Mouse (Mus musculus): ENCODE measurements at regions not wholly inside any gene's neighbourhood (a gene's known extent, or its start where the extent isn't known, plus 50 kb on each side); places are given as distances from the start of the nearest gene placed in this dataset.

GRCm38 (mm10) chr7:95736716-95737115 is 434.3 kb upstream of the Tenm4 start:
- no peaks in the 10 kb centered on the region for H3K27me3 ChIP-seq (ENCODE audit: control insufficient read depth in 1 of 2, insufficient read depth in 2 of 2, low read length in 2 of 2)
- H3K9ac ChIP-seq (ENCODE audit: control insufficient read depth, low read depth, low read length, poor library complexity, severe bottlenecking) = no peak overlapping the region
- H3K4me3 ChIP-seq (ENCODE audit: control insufficient read depth in 1 of 2, insufficient read depth in 1 of 2, low read depth in 2 of 2, low read length in 2 of 2) = no peak overlapping the region
- H3K9me3 ChIP-seq (replicated peaks; ENCODE audit: insufficient read depth, low read length) = no peaks in the 10 kb centered on the region
- no peak for DNase-seq (ENCODE audit: low read depth, low spot score)
- TF ChIP-seq POLR2A (IDR thresholded peaks at IDR 0.05; ENCODE audit: control insufficient read depth in 1 of 2, insufficient read depth in 1 of 2, low read depth in 1 of 2, low read length in 2 of 2, poor library complexity in 1 of 2) (no peak), TAL1 (IDR thresholded peaks at IDR 0.05; ENCODE audit: low read length) (no peak), ZKSCAN1 (IDR thresholded peaks at IDR 0.05; ENCODE audit: low read depth, low read length) (no peak), HCFC1 (IDR thresholded peaks at IDR 0.05; ENCODE audit: low read depth, low read length) (no peak), MXI1 (IDR thresholded peaks at IDR 0.05; ENCODE audit: low read depth, low read length) (no peak), ZNF384 (IDR thresholded peaks at IDR 0.05; ENCODE audit: low read depth, low read length) (no peak), CTCF (IDR thresholded peaks at IDR 0.05 in 2 of 3, conservative IDR thresholded peaks at IDR 0.05 in 1 of 3; ENCODE audit: control insufficient read depth in 1 of 3, insufficient read depth in 1 of 3, low read depth in 2 of 3, low read length in 3 of 3, poor library complexity in 1 of 3, severe bottlenecking in 1 of 3) (no peak), NELFE (IDR thresholded peaks at IDR 0.05; ENCODE audit: low read depth, low read length) (no peak), CHD2 (IDR thresholded peaks at IDR 0.05; ENCODE audit: low read length) (no peak), MAZ (IDR thresholded peaks at IDR 0.05; ENCODE audit: low read depth, low read length) (no peak)
- H3K36me3 ChIP-seq (ENCODE audit: control insufficient read depth in 1 of 2, insufficient read depth in 2 of 2, low read length in 2 of 2) = no peaks in the 10 kb centered on the region
- H3K4me1 ChIP-seq (ENCODE audit: control insufficient read depth in 1 of 2, insufficient read depth in 2 of 2, low read length in 2 of 2) = no peaks in the 10 kb centered on the region
- no peak overlapping the region for H3K27ac ChIP-seq (ENCODE audit: control insufficient read depth, low read depth, low read length)
- no peaks in the 10 kb centered on the region for H3K79me2 ChIP-seq (ENCODE audit: control insufficient read depth, insufficient read depth, low read length, poor library complexity)

DNA sequence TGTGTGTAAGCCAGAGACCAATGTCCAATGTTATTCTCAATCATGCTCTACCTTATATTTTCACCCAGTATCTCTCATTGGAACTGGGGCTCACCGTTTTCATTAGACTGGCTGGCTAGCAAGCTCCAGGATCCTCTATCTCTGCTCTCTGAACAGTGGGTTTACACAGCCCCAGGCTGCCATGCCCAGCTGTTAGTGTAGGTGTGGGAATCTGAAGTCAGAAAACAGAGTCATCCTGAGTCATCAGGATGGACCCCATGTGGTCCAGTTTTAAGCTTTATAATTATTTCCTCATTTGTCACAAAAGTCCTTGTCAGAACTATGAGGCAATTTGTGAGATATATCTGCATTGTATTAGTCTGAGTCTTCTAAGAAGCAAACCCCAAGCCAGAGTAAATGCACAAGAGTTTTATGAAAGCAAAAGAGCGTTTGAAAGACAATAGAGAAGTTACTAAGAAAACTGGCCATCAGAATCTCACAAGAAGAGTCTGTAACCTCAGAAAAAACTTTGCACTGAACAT is 432.3 kb upstream of the Tenm4 start:
- Histone ChIP-seq H3K79me2 (ENCODE audit: control insufficient read depth, insufficient read depth, low read length, poor library complexity) (no peaks in the 10 kb centered on the region), H3K36me3 (ENCODE audit: control insufficient read depth in 1 of 2, insufficient read depth in 2 of 2, low read length in 2 of 2) (no peaks in the 10 kb centered on the region), H3K4me3 (ENCODE audit: control insufficient read depth in 1 of 2, insufficient read depth in 1 of 2, low read depth in 2 of 2, low read length in 2 of 2) (no peak overlapping the region), H3K27me3 (ENCODE audit: control insufficient read depth in 1 of 2, insufficient read depth in 2 of 2, low read length in 2 of 2) (no peaks in the 10 kb centered on the region), H3K27ac (ENCODE audit: control insufficient read depth, low read depth, low read length) (no peak overlapping the region), H3K9me3 (replicated peaks; ENCODE audit: insufficient read depth, low read length) (no peaks in the 10 kb centered on the region), H3K9ac (ENCODE audit: control insufficient read depth, low read depth, low read length, poor library complexity, severe bottlenecking) (no peak overlapping the region), H3K4me1 (ENCODE audit: control insufficient read depth in 1 of 2, insufficient read depth in 2 of 2, low read length in 2 of 2) (no peaks in the 10 kb centered on the region)
- no peak for TF ChIP-seq ELF1 (IDR thresholded peaks at IDR 0.05; ENCODE audit: low read depth, low read length)
- no peak for TF ChIP-seq RCOR1 (IDR thresholded peaks at IDR 0.05; ENCODE audit: low read depth, low read length)
- no peak for TF ChIP-seq GATA1 (IDR thresholded peaks at IDR 0.05; ENCODE audit: low read depth, low read length)
- TF ChIP-seq TAL1 (IDR thresholded peaks at IDR 0.05; ENCODE audit: low read length) = no peak
- TF ChIP-seq SIN3A (IDR thresholded peaks at IDR 0.05; ENCODE audit: low read length) = no peak
- no peak for TF ChIP-seq MAFK (IDR thresholded peaks at IDR 0.05; ENCODE audit: borderline replicate concordance, low read depth, low read length)
- TF ChIP-seq UBTF (IDR thresholded peaks at IDR 0.05; ENCODE audit: borderline replicate concordance, insufficient read depth, low read depth, low read length) = no peak
- no peak for TF ChIP-seq NRF1 (IDR thresholded peaks at IDR 0.05; ENCODE audit: insufficient read depth, low read depth, low read length, poor library complexity, severe bottlenecking)
- TF ChIP-seq HCFC1 (IDR thresholded peaks at IDR 0.05; ENCODE audit: low read depth, low read length) = no peak
- no peak for TF ChIP-seq SMC3 (IDR thresholded peaks at IDR 0.05; ENCODE audit: low read depth, low read length)
- no peak for TF ChIP-seq POLR2A (IDR thresholded peaks at IDR 0.05; ENCODE audit: control insufficient read depth in 1 of 2, insufficient read depth in 1 of 2, low read depth in 1 of 2, low read length in 2 of 2, poor library complexity in 1 of 2)
- no peak for TF ChIP-seq MYB (IDR thresholded peaks at IDR 0.05; ENCODE audit: low read depth, low read length)
- no peak for TF ChIP-seq ETS1 (IDR thresholded peaks at IDR 0.05; ENCODE audit: low read depth, low read length)
- TF ChIP-seq CHD2 (IDR thresholded peaks at IDR 0.05; ENCODE audit: low read length) = no peak
- no peak for TF ChIP-seq MAX (IDR thresholded peaks at IDR 0.05; ENCODE audit: low read length)
- no peak for TF ChIP-seq USF2 (IDR thresholded peaks at IDR 0.05; ENCODE audit: borderline replicate concordance in 1 of 2, insufficient read depth in 1 of 2, low read depth in 1 of 2, low read length in 2 of 2)
- no peak for TF ChIP-seq NELFE (IDR thresholded peaks at IDR 0.05; ENCODE audit: low read depth, low read length)
- no peak for TF ChIP-seq ZMIZ1 (IDR thresholded peaks at IDR 0.05; ENCODE audit: low read depth, low read length)
- TF ChIP-seq ZC3H11A (IDR thresholded peaks at IDR 0.05; ENCODE audit: low read depth, low read length) = no peak
- no peak for TF ChIP-seq USF1 (IDR thresholded peaks at IDR 0.05; ENCODE audit: low read depth, low read length)
- DNase-seq (ENCODE audit: low read depth, low spot score) = no peak
